Mouse (Mus musculus): Measurements from ENCODE around the gene Tmbim4.
"Not testable (repeated sequence)": the region's sequence is repeated elsewhere in the genome, so short reads cannot be mapped to it uniquely, and the experiment has no call there.

Tmbim4 gene

DNA sequence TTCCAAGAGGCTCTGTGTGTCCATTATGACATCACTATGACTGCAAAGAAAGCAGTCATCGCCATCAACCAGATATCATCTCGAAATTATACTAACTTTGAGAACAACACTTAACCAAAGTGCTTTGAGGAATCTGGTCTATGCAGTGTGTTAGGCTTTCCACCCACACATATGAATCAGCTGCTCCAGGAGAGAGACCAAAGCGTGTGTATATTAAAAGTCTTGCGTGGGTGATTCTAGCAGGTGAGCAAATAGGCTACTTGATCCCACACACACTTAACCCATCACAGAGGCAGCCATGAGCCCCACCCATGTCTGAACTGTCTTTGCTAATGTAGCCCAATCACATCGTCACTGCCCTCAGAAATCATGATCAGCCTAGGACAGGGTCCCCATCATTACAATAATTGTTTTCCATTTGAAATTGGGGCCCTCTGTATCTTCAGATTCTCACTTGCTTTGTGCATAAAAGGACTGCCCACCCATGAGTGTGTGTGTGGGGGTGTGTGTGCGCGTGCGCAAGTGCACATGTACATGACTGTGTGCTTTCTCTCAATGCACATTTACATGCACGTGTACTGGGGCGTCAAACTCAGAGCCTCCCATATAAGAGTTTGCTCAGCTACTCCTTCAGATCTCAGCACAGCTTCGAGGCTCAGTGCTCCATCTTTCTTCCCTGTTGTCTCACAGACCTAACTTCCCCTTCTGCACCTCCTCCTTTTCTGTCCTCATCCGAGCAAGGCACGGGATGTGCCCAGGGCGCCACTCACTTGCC lies 4.1 kb upstream of the Tmbim4 start:
- DNase-seq (ENCODE audit: low spot score) = no peak

DNA sequence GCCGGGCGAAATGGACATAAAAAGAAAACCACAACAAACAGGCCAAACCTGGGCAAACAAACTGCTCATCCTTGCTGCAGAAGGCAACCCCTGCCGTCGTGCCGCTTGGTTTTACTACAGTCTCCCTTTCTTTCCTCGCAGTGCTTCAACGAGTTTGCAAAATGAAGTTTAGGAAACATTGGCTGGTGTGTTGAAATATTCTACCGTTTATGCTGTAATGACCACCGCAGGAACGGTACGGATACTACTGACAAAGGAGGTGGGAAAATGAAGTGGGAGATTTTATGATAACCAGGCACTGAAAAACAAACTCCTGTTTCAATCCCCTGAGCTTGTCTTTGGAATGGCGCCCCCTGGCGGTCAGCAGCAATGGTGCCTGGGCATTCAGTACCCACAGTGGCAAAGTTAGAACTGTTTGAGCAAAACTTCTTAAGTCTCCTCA lies 592 bp downstream of the Tmbim4 start, which contains the start of gene Irak3:
Gene Irak3 (minus strand): TSS at position 170 of the 442 bp plus-strand sequence.
- peak; percentile 77 for DNase-seq (ENCODE audit: low spot score)

DNA sequence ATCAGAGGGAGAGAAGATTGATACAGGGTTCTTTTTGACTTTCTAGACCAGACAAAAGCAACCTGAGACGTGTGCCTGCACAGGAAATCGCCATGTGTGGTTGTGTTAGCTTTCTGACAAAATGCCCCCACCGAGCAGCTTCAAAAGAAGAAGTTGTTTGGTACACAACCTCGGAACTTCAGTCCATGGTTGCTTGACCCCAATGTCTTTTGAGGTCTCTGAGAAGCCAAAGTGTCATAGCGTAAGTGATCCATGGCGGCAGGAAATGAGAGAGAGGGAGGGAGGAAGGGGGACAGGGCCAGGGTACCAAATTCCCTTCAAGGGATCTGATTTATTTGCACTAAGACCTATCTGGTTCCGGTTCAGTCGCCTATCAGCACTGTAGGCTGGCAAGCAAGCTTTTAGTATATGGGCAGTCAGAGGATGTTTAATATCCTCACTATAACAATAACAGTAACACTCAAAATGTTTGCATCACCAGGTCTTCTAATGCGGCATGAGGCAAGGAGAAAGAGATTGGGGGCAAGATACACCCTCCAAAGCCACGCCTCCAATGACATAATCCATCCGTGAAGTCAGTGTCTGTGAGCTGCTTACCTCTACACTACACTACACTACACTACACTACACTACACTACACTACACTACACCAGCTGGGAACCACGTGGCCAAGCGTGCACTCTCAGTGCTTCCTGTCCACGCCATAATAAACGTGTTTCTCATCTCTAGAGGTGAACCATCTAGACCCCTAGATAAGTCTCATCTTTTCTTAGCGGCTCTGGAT lies 1.3 kb downstream of the Tmbim4 start:
- DNase-seq (ENCODE audit: low spot score) = no peak

DNA sequence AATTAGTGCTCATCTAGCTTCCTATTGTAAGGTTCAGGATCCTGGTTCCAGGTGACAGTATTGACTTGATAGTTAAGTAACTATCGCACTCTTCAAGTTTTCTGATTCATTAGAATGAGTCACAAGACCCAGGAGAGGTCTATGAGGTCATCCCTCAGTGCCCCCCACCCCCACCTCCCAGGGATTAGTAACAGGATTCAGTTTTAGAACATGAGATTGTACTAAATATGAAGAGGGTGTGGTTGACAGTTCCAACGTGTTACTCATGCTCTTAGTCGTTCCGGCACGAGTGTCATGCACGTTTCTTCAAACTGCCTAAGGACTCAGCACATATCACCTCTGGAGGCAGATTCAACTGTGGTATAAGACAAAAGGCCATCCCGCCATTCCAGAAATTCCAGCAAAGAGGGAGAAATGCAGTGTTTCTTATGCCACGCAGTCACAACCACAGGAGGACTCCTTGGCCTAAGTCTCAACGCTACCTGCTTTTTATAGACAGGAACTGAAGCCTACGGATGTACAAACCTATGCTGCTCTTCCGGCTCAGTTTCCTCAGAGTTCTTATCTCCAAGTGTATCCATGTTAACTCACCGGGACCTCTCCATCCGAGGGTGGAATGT lies 3.3 kb downstream of the Tmbim4 start:
- DNase-seq (ENCODE audit: low spot score) = no peak

DNA sequence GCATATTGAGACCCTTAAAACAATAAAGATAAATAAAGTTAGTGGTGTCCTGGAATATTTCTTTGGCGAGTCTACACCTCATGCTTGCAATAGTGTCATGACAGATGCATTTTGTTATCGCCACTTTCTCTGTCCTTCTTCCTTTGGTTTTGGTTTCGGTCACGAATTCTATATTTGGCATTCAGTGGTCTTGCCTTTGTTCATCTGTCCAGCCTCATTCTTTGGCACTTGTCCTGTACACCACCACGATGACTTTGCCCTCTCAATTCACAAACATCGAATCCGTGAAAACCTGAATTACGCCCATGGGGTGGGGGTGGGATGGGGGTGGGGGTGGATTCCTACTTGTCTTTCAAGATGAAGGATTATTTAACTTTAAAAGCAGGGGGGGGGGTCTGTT lies 6.6 kb downstream of the Tmbim4 start:
- DNase-seq (ENCODE audit: low spot score) = no peak

GRCm38 (mm10) chr10:120208575-120209538 lies 7.5 kb downstream of the Tmbim4 start:
- DNase-seq (ENCODE audit: low spot score) = peak; percentile 89

- DNase-seq (ENCODE audit: low spot score) = no peak
These were observed 8.1 kb downstream of the Tmbim4 start for GRCm38 (mm10) chr10:120209539-120209925.

GRCm38 (mm10) chr10:120210096-120210495 lies 8.7 kb downstream of the Tmbim4 start:
- no peak for DNase-seq (ENCODE audit: low spot score)

DNA sequence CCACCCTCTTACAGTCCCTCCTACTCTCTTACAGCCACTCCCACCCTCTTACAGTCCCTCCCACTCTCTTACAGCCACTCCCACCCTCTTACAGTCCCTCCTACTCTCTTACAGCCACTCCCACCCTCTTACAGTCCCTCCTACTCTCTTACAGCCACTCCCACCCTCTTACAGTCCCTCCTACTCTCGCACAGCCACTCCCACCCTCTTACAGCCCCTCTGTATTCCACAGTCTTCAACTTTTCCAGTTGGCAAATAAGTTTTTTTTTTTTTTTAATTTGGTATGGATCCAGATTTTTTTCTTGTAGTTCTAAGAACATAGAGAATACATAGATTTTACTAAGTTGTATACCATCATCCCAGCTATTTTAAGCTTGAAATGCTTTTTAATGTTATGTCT lies 15.7 kb downstream of the Tmbim4 start:
- DNase-seq (ENCODE audit: low spot score) = not testable (repeated sequence)

- DNase-seq (ENCODE audit: low spot score) = no peak
These were observed 17.6 kb downstream of the Tmbim4 start for GRCm38 (mm10) chr10:120218996-120219395.

DNA sequence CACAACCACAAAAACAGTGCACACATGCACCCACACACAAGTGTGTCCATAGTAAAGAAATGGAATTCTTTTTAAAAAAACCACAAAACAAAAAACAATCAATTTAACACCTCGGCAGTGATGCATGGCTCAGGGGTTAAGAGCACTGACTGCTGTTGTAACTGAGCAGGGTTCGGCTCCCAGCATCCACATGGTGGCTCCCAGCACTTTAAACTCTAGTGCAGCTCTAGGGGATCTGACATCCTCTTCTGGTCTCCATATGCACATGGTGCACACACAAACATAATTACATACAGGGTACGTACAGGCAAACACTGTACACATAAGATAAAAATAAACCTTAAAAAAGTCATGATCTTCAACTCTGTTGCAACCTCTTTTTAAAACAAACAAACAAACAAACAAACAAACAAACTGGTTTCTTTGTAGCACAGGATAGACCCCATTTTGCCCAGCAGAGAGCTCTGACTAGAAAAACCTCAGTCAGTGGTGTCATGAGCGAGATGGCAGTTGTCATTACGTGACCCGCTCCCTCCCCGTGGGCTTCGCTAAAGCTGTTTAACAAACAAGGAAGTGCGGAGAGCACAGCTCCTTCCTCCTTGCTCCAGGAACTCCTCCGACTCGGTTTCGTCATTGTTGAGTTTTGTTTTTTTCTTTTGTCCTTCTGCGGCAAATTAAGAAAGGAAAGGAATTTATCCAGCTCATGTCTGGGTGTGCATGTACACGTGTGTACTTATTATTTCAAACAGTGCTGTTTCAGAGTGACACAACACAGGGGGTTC lies 18.4 kb downstream of the Tmbim4 start:
- DNase-seq (ENCODE audit: low spot score) = no peak

GRCm38 (mm10) chr10:120220776-120221175 lies 19.4 kb downstream of the Tmbim4 start:
- DNase-seq (ENCODE audit: low spot score) = no peak

- peak; percentile 86 for DNase-seq (ENCODE audit: low spot score)
These were observed 25.7 kb downstream of the Tmbim4 start, which contains the start of gene Llph for GRCm38 (mm10) chr10:120226871-120227661. Llph (plus strand) TSS chr10:120227070.

- DNase-seq (ENCODE audit: low spot score) = no peak
These were observed 30.3 kb downstream of the Tmbim4 start for GRCm38 (mm10) chr10:120231718-120232117.

DNA sequence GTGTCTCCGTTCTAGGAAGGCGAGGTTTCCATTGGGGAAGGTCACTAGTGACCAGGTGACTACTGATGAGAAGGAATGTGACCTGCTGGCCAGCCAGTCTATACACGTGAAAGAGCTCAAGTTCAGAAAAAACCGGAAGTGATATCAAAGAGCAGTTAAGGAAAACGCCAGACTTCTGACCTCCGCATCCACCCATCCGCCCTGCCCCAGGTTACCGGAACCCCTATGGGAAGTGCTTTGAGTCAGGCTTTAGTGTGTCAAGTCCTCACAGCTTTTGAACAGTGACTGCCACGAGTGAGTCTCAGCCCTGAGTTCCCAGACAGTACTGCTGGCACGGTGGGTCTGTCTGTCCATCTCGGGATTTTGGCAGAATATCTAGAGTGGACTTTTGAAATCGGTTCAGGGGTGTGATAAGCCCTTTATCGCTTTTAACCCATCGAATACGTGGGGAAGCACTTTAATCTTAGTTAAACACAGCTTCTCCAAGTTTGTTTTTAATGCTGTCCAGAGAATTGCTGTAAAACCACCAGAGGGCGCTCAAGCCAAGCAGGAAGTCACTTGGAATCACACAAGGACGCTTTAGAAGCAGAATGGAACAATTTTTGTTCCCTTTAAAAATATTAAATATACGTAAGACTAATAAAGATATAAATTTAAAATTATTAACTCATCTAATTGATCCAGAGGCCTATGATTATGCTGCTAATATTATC lies 32.4 kb downstream of the Tmbim4 start:
- DNase-seq (ENCODE audit: low spot score) = peak; percentile 26

GRCm38 (mm10) chr10:120236855-120237254 lies 35.5 kb downstream of the Tmbim4 start:
- no peak for DNase-seq (ENCODE audit: low spot score)

DNA sequence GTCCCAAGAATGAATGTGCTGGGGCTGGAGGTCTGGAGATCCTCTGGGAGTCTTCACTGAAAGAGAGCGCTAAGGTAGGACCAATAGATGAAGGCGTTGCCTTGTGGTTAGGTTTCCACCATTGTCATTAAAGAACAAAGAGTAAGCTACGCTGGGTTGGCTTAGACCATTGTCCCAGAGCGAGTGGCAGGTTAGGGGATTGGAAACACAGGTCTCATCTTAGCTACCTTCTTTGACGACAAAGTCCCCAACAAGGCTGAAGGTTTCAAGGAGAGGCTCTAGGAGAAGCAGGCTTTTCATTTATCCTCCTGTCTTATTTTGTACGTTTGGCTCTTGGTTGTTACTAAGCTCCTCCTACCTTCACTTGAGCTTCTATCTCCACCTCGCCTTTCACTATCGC lies 36.9 kb downstream of the Tmbim4 start:
- no peak for DNase-seq (ENCODE audit: low spot score)

DNA sequence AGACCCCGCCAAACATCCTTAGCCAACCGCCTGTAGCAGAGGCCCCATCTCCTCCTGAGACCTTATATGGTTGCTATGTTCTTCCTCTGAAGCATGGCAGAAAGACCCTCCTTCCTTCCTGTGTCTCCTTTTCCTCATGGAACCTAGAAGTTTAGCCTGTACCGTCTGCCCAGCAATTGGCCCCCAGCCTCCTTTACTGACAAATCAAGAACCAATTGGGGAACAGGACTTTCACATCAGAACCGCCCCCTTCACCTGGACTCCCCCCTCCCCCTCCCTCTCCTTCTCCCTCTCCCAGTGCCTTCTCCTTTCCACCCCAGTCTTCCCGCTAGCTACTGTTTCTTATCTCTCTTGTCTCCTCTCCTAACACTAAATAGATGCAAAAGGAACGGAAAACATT lies 38.1 kb downstream of the Tmbim4 start:
- no peak for DNase-seq (ENCODE audit: low spot score)

DNA sequence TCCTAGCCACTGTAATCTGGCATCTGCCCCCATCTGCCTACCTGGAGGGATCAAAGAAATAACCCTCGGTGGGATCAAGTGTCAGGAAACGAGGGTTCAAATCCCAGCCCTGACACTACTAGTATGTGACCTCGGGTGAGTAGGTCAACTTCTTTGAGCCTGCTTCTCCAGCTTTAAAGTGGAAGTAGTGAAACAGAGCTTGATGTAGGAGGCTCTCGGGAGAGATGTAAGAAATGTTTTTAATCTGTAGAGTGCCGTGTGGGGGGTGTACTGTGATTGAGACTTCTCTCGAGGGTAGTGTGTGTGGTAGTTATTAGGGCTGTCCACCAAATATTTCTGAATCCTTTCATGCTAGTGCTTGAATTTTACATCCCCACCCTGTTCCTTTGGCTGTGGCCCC lies 41.0 kb downstream of the Tmbim4 start:
- DNase-seq (ENCODE audit: low spot score) = no peak

All from testis, postnatal 14 days (tissue).